Mouse (Mus musculus) brain, embryonic 14.5 days (tissue): ENCODE measurements around the gene Fli1. TPM values are rescaled to one million over a fixed set of nuclear protein-coding genes. Genes with fewer than 3 reads are reported as not detected.

ENCODE experiments used
- DNase-seq: peaks from one replicate; pipeline ENCODE4 v3.0.0-alpha.2; 2011; ENCODE audit warnings: low read depth
- CTCF ChIP-seq: fragments of 200-500 bp; IDR thresholded peaks from 2 replicates; pipeline ENCODE4 v1.5.1; 2012; ENCODE audit warnings: inconsistent platforms, mild to moderate bottlenecking, moderate library complexity, borderline replicate concordance; ENCODE audit not compliant: insufficient read depth, insufficient read length; ENCODE audit errors: extremely low read depth
- POLR2A ChIP-seq: fragments of 200-500 bp; IDR thresholded peaks from 2 replicates; pipeline ENCODE4 v1.6.1; 2012; ENCODE audit warnings: mild to moderate bottlenecking, inconsistent platforms, borderline replicate concordance; ENCODE audit not compliant: poor library complexity, insufficient read depth, insufficient read length, severe bottlenecking; ENCODE audit errors: extremely low read depth
- polyA plus RNA-seq: library from polyadenylated mRNA; depleted of rRNA; stranded (reverse); fragments of >200 nt; gene quantifications from 2 replicates; pipeline ENCODE4 v1.2.3, GENCODE M21; 2012

The Fli1 gene
- polyA plus RNA-seq, 1 experiment, result 5.3 TPM

DNA sequence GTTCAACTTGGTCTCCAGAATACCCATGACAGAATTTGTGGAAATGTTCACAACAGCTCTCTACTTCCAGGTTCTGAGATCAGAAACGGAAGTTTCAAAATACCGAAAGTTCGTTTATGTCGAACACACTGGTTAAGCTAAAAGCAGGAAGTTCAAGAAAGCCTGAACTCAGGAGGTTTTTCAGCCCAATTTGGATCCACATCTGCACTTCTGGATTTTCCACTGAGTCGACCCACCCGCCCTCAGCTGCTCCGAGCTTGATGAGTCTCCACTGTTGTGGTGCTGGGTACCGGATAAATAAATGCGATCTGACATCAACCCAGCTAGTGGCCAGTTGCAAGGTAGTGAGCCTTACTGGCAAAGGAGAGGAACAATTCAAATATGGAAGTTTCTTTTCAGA, 26.0 kb downstream of the Fli1 start:
- DNase-seq, result no peak
- no peak for TF ChIP-seq CTCF
- no peak for TF ChIP-seq POLR2A

- no peak for DNase-seq
- TF ChIP-seq POLR2A, result no peak
These were observed 26.6 kb downstream of the Fli1 start for GRCm38 (mm10) chr9:32515894-32516686.

GRCm38 (mm10) chr9:32514406-32515058, 28.1 kb downstream of the Fli1 start:
- DNase-seq, result no peak
- no peak for TF ChIP-seq CTCF
- TF ChIP-seq POLR2A, result no peak

GRCm38 (mm10) chr9:32513471-32513870, 29.2 kb downstream of the Fli1 start:
- no peak for TF ChIP-seq POLR2A
- TF ChIP-seq CTCF, result no peak
- DNase-seq, result no peak

GRCm38 (mm10) chr9:32510454-32511263, 32.0 kb downstream of the Fli1 start:
- no peak for TF ChIP-seq CTCF
- TF ChIP-seq POLR2A, result no peak
- DNase-seq, result no peak

GRCm38 (mm10) chr9:32509706-32510156, 32.9 kb downstream of the Fli1 start:
- no peak for TF ChIP-seq CTCF
- no peak for TF ChIP-seq POLR2A
- no peak for DNase-seq

DNA sequence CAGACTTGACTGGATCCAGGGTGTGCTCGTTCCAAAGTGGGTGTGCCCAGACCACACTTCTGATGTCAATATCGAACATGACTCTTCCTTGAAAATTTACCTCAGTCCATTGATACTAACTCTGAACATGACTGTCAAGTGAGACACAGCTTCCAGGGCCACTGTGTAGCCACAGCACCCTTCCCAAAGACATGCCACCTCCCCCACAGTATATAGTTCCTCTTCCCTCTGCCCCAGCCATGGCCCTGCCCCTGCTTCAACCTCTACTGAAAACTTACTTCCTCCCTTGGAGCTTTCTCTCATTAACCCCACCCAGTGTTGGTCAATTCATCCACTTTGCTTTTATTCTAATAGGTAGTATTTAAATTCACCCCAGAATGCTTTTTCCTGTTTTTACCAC, 34.0 kb downstream of the Fli1 start:
- DNase-seq, result no peak
- TF ChIP-seq POLR2A (no peak), CTCF (no peak)

DNA sequence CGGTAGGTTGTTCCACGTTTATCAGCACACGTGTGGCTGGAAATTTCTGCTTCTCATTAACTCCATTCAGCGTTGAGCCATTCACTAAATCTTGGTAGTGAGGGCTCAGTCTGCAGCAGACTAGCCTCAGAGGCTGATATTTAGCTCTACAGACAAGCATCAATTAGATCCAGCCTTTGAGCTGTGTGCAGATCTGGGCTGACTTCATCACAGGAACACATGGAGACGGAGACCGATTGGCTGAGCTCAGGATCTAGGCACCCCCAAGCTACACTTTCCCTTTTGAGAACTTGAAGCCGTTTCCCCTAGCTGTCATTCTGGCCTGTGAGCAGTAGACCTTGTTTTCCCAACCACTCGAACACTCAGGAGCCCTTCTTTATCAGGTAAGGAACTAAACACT, 34.5 kb downstream of the Fli1 start:
- no peak for DNase-seq
- TF ChIP-seq CTCF (no peak), POLR2A (no peak)

DNA sequence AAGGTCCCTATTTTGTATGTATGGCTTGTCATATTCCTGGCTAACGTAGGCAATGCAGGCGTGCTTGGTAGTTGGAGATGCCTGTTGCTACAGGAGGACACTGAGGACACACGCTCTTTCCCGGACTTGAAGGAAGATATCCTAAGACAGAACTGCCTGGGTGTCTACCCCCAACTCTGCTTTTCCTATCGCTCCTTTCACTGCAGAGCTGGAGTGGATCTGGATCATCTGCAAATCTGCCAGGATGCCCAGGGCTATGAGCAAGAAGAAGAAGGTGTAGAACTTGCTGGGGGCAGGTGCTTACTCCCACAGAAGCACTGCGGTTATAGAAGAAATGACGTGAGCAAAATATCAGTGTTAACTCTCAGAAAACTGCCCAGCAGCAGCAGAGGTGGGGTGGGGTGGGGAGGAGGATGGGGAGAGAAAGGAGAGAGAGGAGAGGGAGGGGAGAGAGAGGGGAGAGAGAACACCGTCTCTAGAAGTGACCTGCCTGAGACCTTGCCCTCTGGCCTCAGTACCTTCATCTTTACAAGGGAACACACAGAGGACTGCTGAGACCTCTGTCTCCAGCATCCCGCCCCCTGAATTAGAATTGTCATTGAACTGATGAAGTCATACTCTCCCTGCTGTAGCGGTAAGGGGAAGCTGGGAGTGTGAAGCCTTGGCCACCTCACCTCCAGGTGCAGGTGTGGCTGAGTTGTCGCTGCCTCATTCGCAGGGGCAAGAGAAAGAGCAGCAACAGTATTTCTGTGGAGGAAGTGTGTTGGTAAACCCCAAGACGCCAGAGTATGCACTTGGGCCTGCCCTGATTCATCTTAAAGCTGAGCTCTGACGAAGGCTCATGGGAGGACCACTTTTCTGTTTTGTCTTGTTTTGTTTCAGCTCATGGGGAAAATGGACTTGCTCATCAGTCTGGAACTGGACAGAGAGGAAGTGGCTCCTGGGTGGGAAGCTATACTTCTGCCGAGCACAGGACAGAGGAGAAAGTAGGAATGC, 35.5 kb downstream of the Fli1 start:
- no peak for DNase-seq

DNA sequence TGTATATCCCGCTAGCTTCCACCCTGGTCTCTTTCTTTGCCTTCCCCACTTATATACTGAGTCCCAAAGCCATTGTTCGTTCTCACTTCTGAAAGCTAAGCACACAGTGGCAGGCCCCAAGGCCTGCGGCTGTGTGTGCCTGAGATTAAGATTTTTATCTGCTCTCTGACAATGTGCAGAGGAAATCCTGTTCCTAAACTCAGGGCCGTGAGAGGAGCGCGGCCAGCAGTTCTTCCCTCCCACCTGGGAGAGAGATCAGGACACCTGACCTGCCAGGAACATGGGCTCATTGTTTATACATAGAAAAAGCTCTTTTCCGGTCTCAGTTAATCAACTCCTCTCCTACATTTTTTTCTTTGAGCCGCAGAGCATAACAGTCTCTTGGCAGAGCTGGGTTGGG, 36.5 kb downstream of the Fli1 start:
- TF ChIP-seq POLR2A, result no peak
- TF ChIP-seq CTCF, result no peak
- DNase-seq, result no peak

More for the DNA sequence above, 35.5 kb downstream of the Fli1 start:
- TF ChIP-seq CTCF (no peak), POLR2A (no peak)

GRCm38 (mm10) chr9:32505460-32506075, 37.1 kb downstream of the Fli1 start:
- no peak for TF ChIP-seq POLR2A
- no peak for TF ChIP-seq CTCF
- no peak for DNase-seq

- TF ChIP-seq POLR2A, result no peak
- TF ChIP-seq CTCF, result no peak
- no peak for DNase-seq
These were observed 38.6 kb downstream of the Fli1 start for GRCm38 (mm10) chr9:32503995-32504451.
